Mouse (Mus musculus) limb, embryonic 14.5 days (tissue): Measurements from ENCODE around the gene Zc3hav1. TPM values are rescaled to one million over a fixed set of nuclear protein-coding genes. Genes with fewer than 3 reads are reported as not detected.

Experiments
- ATAC-seq: fragments of 200-750 bp; cut with Nextera tagmentation; 2 replicates; pipeline ENCODE4 v1.8.0; 2017; ENCODE audit warnings: low read depth, moderate number of reproducible peaks, moderate TSS enrichment; ENCODE audit not compliant: low FRiP score
- DNase-seq: peaks from one replicate; pipeline ENCODE4 v3.0.0-alpha.2; 2015; ENCODE audit warnings: low spot score
- H3K27ac ChIP-seq: fragments of 300-500 bp; sonication (generic); replicated peaks from 2 replicates; pipeline ENCODE4 v1.5.1; 2014; ENCODE audit warnings: low read depth, mild to moderate bottlenecking, low read length, moderate library complexity, mixed read lengths
- H3K27me3 ChIP-seq: fragments of 300-500 bp; sonication (generic); 2 replicates; pipeline ENCODE4 v1.6.1; 2014; ENCODE audit warnings: low read length, mixed read lengths; ENCODE audit not compliant: control insufficient read depth, insufficient read depth
- H3K36me3 ChIP-seq: fragments of 300-500 bp; sonication (generic); 2 replicates; pipeline ENCODE4 v1.6.1; 2014; ENCODE audit warnings: mild to moderate bottlenecking, low read length, moderate library complexity, mixed read lengths; ENCODE audit not compliant: control insufficient read depth, insufficient read depth
- H3K4me1 ChIP-seq: fragments of 300-500 bp; sonication (generic); 2 replicates; pipeline ENCODE4 v1.6.1; 2014; ENCODE audit warnings: antibody characterized with exemption, low read length, mixed read lengths; ENCODE audit not compliant: control insufficient read depth, insufficient read depth
- H3K4me2 ChIP-seq: fragments of 300-500 bp; sonication (generic); replicated peaks from 2 replicates; pipeline ENCODE4 v1.6.1; 2014; ENCODE audit warnings: low read depth, mild to moderate bottlenecking, low read length, moderate library complexity; ENCODE audit not compliant: severe bottlenecking
- H3K4me3 ChIP-seq: fragments of 300-500 bp; sonication (generic); replicated peaks from 2 replicates; pipeline ENCODE4 v1.5.1; 2014; ENCODE audit warnings: low read length
- H3K9ac ChIP-seq: fragments of 300-500 bp; sonication (generic); 2 replicates; pipeline ENCODE4 v1.6.1; 2014; ENCODE audit warnings: mild to moderate bottlenecking, low read depth, low read length, moderate library complexity; ENCODE audit not compliant: severe bottlenecking
- H3K9me3 ChIP-seq: fragments of 300-500 bp; sonication (generic); 2 replicates; pipeline ENCODE4 v1.6.1; 2016; ENCODE audit warnings: low read length; ENCODE audit not compliant: control insufficient read depth
- POLR2A ChIP-seq: fragments of 200-500 bp; IDR thresholded peaks from 2 replicates; pipeline ENCODE4 v1.8.0; 2012; ENCODE audit warnings: inconsistent platforms, mild to moderate bottlenecking, moderate library complexity, borderline replicate concordance; ENCODE audit not compliant: insufficient read depth, insufficient read length; ENCODE audit errors: extremely low read depth
- WGBS: fragments of 180-500 bp; shearing (Covaris S2); extraction: QIAGEN DNeasy Blood & Tissue Kit; methylation state at CpG from one replicate; pipeline ENCODE4 v1.1.7; 2014; 5-methylcytosine and 5-hydroxymethylcytosine counted together
- polyA plus RNA-seq, 2 experiments: library from polyadenylated mRNA; depleted of rRNA in 1 of 2; stranded (reverse) in 1 of 2; unstranded in 1 of 2; fragments of >200 nt; fragmentation: Nextera tagmentation in 1 of 2; extraction: Ambion mirVana in 1 of 2; gene quantifications; 2 replicates each; pipeline versions ENCODE4 v1.2.1 to v1.2.3; 2012 to 2014

The Zc3hav1 gene
- polyA plus RNA-seq, 2 experiments = 4.3 to 4.5 TPM

- Histone ChIP-seq H3K36me3 (no peaks in the 10 kb centered on the region), H3K9ac (no peak overlapping the region), H3K4me1 (0 out of 2 replicates have a peak, but pooled peaks cover 3% of the 10 kb centered on the region), H3K27me3 (no peaks in the 10 kb centered on the region), H3K27ac (no peak overlapping the region), H3K4me3 (no peak overlapping the region), H3K4me2 (no peak overlapping the region), H3K9me3 (0 out of 2 replicates have a peak, but pooled peaks cover 5% of the 10 kb centered on the region)
- no peak for DNase-seq
- 67% methylated on average over 3 of the region's 3 CpGs for WGBS
- TF ChIP-seq POLR2A = no peak
- ATAC-seq = no peak
Measured at GRCm38 (mm10) chr6:38304981-38305380, 49.4 kb downstream of the Zc3hav1 start.

GRCm38 (mm10) chr6:38298761-38299401 lies 55.5 kb downstream of the Zc3hav1 start, which contains the start of gene Zc3hav1l:
Gene Zc3hav1l, minus strand, starts transcription at chr6:38299259.
- ATAC-seq = peak; percentile 96
- under 1% methylated on average over 34 of the region's 70 CpGs for WGBS
- TF ChIP-seq POLR2A = peak; percentile 87; the same call in 1 of the 2 replicates

GRCm38 (mm10) chr6:38298246-38298635 lies 56.2 kb downstream of the Zc3hav1 start:
- Histone ChIP-seq H3K4me1 (peaks cover 8% of the 10 kb centered on the region; the same call in 1 of the 2 replicates), H3K27me3 (no peaks in the 10 kb centered on the region), H3K27ac (peak overlapping the region; percentile 98), H3K4me3 (peak overlapping the region; percentile 87), H3K9ac (peak overlapping the region; percentile 98), H3K36me3 (peaks cover 35% of the 10 kb centered on the region), H3K4me2 (peak overlapping the region; percentile 64), H3K9me3 (no peaks in the 10 kb centered on the region)
- DNase-seq = peak; percentile 42
- TF ChIP-seq POLR2A = no peak
- 1% methylated on average over 10 of the region's 10 CpGs for WGBS
- ATAC-seq = peak; percentile 31; the same call in 1 of the 2 replicates

More at GRCm38 (mm10) chr6:38298761-38299401, 55.5 kb downstream of the Zc3hav1 start, which contains the start of gene Zc3hav1l:
- Histone ChIP-seq H3K4me3 (peak within 1 kb of the TSS; percentile 87), H3K9ac (peak within 1 kb of the TSS; percentile 98), H3K4me1 (peaks cover 8% of the 10 kb centered on the region; the same call in 1 of the 2 replicates), H3K9me3 (no peaks in the 10 kb centered on the region), H3K4me2 (peak within 1 kb of the TSS; percentile 64), H3K36me3 (peaks cover 30% of the 10 kb centered on the region), H3K27ac (peak within 1 kb of the TSS; percentile 98), H3K27me3 (no peaks in the 10 kb centered on the region)
- DNase-seq = peak; percentile 84

- DNase-seq (no peak), ATAC-seq (no peak)
- H3K36me3 ChIP-seq = peaks cover 40% of the 10 kb centered on the region
- peak overlapping the region; percentile 98 for H3K9ac ChIP-seq
- 39% methylated on average over 12 of the region's 12 CpGs for WGBS
- no peaks in the 10 kb centered on the region for H3K9me3 ChIP-seq
- H3K4me3 ChIP-seq = peak overlapping the region; percentile 87
- peak overlapping the region; percentile 64 for H3K4me2 ChIP-seq
- no peak for TF ChIP-seq POLR2A
- peaks cover 8% of the 10 kb centered on the region; the same call in 1 of the 2 replicates for H3K4me1 ChIP-seq
- H3K27me3 ChIP-seq = no peaks in the 10 kb centered on the region
- H3K27ac ChIP-seq = peak overlapping the region; percentile 98
Measured at GRCm38 (mm10) chr6:38297580-38298245, 56.7 kb downstream of the Zc3hav1 start.

GRCm38 (mm10) chr6:38293708-38294107 lies 60.7 kb downstream of the Zc3hav1 start:
- Histone ChIP-seq H3K9ac (no peak overlapping the region), H3K9me3 (no peaks in the 10 kb centered on the region), H3K4me2 (no peak overlapping the region), H3K27me3 (no peaks in the 10 kb centered on the region), H3K4me1 (peaks cover 5% of the 10 kb centered on the region; the same call in 1 of the 2 replicates), H3K27ac (no peak overlapping the region), H3K4me3 (no peak overlapping the region), H3K36me3 (peaks cover 75% of the 10 kb centered on the region)
- 70% methylated on average over 3 of the region's 3 CpGs for WGBS
- DNase-seq (no peak), ATAC-seq (no peak)
- TF ChIP-seq POLR2A = no peak
